Mouse (Mus musculus) left cerebral cortex, adult 8-10 months (tissue): Measurements from ENCODE around the gene Tmco3. TPM values are rescaled to one million over a fixed set of nuclear protein-coding genes. Genes with fewer than 3 reads are reported as not detected.
A peak's percentile ranks its signal among the peaks of the same experiment; 100 is the strongest.

Source experiments
- DNase-seq, 2 experiments: peaks; one replicate each; pipeline ENCODE4 v3.0.0; 2022; ENCODE audit warnings: low spot score in 2 of 2
- total RNA-seq, 4 experiments: library from RNA; stranded (reverse); gene quantifications; 2 replicates each; pipeline ENCODE4 v1.2.4; 2022

Gene Tmco3
- total RNA-seq: 10 to 100 TPM; 39.5 to 52.8 (median 50.3) TPM

DNA sequence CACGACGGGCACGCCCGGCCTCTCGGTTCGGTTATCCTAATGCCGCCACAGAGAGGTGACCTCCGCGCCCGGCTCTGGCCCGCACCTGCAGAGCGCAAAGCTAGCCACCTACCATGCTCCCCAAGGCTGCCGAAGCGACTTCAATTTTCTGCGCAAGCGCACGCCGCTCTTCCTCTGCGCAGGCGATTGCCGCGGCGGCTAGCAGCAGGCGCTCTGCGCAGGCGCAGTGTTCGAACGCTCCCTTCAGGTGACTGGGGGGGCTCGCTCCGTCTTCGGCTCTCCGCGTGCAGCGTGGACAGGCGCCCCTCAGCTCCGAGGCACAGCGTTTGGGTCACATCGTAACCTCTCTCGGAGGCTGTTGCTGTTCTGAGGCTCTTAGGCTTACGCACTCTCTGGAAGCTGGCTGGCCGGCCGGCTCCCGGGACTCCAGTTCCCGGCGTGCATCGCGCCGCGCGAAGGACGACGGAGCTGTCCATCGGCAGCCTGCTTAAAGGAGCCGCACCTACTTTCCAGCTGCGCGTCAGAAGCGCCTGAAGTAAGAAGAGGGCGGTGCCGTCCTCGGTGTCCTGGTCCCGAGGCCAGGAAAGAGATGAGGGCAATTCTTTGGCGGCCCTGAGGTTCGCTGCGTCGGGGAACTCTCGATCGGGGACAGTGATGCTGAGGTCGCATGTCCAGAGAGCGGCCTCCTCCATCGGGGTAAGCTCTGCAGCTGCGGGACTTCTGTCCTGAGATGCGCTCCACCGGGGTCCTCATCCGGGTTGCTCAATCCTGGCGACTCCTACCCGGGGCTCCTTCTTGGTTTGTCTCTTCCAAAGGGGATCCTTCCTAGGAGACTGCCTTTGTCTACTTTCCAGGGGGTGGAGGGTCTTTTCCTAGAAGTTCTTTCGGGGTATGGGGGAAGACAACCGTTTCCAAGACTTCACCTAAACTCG, at the start of gene Tmco3, which contains the start of gene Dcun1d2:
Tmco3 (plus strand) TSS at position 499 of the 932 bp plus-strand sequence.
Dcun1d2 (minus strand) TSS at position 440 of the 932 bp plus-strand sequence.
- peak; percentile 91 to 95 for DNase-seq

DNA sequence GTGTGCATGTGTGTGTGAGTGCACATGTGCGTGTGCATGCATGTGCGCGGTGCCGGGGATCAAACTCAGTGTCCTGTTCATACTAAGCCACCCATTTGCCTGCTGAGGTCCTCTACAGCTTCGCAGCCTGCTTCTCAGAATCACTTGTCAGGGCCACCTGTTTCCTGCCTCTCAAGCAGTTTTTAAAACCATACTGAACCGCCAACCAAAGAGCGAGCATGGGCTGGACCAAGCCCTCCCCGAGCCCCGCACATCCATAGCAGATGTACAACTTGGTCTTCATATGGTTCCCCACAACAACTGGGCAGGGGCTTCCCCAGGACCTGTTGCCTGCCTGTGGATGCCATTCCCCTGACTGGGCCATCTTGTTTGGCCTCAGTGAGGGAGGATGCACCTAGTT, 47.9 kb upstream of the Tmco3 start:
- DNase-seq: no peak

DNA sequence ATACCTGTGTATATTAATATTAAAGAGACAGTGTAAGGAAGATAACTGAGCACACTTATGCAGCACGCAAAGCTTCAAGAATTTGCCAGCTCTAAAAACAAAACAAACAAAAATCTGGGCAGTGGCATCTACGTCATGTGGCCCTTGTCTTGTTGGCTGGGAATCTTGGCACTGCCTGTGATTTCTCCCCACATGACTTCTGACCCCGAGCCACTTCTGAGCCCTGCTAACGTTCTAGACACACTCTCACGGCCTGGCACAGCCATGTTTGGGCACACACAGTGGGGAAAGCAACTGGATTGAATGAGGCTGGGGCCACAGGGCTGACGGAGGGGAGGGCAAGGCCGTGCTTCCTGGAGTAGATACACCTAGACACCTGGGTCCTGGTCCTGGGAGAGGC, 47.3 kb upstream of the Tmco3 start:
- no peak for DNase-seq

DNA sequence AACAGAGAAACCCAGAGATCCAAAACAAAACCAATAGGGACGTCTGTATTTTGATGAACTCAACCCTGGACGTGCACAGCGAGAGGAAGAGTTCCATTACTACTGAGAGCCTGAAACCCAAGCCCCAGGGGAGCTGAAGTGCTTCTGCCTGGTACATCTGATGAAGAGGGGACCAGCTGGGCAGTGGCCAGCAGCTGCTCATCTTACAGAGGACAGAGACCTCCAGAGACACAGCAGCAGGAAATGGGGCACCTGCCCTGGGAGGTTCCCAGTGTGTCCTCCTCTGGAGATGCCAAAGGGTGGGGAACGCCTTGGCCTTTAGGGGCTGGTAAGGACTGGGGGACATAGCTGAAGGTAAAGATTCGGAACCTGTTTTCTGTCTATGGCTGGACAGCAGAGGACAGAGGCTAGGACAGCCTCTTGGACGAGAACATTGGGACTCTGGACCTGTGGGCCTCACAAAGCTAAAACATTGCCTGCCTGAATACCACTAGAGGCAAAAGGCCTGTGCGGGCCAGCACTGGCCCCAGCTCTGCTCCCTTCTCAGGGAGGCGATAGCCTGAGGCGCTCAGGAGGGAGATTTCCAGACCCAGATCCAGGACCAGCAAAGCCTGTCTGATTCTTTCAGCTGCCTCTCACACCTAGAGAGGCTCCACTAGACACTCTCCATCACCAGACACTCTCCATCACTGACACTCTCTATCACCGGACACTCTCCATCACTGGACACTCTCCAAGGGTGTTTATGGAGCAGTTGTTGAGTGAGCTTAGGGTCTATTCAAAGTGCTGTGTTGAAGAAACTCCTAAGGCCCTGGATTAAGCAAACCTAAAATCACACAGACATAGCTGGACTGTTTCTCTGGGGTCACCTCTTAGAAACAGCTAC, 44.8 kb upstream of the Tmco3 start:
- no peak for DNase-seq

DNA sequence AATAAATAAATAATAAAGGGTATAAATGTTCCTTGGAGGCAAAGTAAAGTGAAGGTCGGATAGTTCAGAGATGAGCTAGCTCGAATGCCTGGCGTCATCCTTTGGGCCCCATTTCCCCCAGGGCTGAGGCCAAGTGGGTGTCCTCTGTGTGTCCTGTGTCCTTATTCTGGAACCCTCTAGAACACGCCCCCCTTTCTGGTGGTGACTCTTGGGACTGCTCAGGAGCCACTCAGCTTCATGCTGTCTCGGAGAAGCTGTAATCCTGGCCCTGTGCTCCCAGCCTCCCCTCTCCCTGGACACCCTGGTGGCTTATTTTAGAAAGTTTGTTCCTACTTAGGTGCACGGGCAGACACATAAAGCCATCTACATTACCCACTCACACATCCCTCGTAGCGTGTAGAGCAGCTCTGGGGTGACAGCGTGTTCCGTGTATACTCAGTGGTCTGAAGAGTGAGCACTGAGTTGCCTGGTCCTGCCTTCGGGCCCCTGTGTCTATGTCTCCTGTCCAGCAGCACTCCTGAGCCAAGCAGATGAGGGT, 43.6 kb upstream of the Tmco3 start:
- no peak for DNase-seq

DNA sequence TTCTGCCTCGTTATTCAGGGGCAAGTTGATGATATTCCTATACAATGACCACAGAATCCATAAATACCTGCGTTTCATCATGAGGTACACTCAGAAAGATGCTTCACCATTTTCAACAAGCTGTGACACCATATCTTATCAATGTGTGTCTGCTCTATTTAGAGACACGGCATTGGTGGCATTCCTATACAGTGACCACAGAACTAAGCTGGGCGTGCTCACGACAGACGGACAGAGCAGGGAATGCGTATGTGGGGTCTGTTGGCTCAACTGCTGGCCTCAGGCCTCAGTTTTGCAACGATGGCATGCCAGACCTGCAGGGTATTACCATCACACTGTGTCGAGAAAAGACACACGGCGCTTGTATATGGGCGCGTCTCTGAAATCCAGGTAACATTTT, 35.2 kb upstream of the Tmco3 start:
- no peak for DNase-seq

DNA sequence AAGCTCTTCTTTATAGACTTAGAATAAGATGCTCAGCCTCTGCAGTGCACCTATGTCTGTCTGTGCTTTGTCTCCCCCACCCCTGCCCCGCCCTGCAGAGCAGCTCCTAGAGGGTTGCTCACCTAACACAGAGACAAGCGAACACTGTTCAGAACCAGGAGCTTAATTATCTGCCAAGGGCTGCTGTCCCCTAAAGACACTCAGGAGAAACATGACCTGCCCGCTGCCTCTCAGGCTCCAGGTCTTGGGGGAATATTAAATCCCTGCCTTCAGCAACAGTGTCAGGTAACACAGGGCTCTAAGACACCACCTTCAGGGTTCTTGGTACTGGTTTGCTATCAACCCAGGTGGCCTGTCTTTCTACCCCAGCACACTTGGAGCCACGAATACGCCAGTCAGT, 34.6 kb upstream of the Tmco3 start:
- no peak for DNase-seq

DNA sequence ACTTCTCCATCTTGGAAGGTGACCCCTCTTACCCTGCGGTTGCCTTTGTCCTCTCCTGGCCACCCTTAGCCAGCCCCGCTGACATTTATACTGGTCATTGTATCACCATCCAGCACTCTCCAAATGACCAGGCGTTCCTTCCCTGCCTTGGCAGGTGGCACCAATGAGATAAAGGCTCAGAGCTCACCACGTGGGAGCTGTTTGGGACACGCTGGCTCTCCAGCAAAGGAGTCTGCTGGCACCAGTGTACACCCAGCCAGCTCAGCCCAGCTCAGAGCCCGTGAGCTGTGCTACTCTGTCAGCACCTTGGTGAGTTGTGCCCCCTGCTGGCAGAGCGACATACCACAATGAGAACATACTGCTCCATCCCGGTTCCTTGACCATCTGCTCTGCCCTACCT, 34.0 kb upstream of the Tmco3 start, which contains the start of gene Adprhl1:
Adprhl1 (minus strand) TSS at position 144 of the 400 bp plus-strand sequence.
- peak; percentile 48 to 58 for DNase-seq

DNA sequence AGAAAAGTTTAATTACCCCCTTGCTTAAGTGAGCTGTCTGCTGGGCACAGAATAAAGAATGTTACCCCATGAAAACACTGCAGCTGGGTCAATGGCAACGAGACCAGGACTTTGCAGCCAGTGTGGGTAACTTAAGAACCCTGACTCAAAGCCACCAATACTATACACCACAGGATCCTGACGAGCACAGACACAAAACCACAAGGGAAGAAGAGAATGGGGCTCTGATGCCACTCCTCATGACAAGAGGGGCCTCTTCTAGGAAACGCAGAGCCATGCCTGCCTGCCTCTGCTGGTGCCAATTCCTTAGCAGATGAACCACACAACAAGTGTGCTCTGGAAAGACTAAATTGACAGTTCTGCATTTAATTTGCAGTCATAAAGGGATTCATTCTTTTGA, 24.6 kb upstream of the Tmco3 start:
- DNase-seq: no peak

DNA sequence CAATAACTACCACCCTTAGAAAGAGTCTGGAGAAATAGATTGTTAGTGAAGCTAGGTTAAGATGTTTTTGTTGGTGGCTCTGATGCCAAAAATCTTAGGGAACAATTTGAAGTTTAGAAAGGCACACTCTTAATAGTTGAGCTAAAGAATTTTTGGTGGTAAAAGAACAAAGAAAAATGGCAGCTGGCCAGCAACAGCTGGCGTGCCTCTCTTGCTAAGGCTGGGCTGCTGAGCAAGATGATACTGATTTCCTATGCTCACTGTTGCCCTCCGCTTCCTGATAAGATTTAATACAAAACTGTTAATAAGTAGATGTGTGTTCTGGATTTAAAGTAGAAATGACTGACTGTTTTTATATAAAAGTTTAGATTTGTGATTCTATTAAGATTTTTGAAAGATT, 20.4 kb upstream of the Tmco3 start:
- no peak for DNase-seq

DNA sequence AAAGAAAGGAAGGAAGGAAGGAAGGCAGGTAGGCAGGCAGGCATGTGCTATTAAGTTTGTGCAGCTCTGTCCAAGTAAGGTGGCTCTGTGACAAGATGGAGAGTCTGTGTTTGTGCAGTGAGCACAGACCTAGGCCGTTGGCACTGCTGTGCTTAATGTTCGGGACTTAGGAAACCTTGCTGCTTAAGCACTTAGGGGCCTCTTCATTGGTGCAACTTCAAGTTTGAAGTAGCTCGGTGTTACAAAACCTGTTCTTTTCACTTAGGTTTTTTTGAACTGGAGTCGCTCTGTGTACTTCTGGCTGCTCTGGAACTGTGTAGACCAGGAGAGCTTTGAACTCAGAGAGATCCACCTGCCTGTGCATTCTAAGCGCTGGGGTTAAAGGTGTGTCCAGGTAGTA, 15.2 kb upstream of the Tmco3 start:
- no peak for DNase-seq

DNA sequence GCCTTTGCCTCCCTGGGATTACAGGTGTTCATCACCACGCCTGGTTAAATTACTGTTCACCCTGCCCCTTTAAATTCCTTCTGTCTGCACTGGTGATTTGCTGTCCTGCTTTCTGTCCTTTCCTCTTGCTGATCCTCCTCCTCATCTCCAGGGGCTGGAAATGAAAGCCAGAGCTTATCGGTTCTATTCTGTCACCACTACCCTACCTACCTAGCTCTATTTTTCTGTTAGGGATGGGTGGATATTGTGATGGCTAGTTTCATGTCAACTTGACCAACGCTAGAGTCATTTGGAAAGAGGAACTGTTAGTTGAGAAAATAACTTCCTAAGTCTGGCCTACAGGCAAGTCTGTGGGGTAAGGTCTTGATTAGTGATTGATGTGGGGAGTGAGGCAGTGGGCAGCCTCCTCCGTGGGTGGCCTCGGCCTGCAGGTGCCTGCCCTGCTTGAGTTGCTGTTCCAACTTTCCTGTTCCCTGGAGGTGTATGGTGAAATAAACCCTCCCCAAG, 11.0 kb upstream of the Tmco3 start:
- DNase-seq: no peak

DNA sequence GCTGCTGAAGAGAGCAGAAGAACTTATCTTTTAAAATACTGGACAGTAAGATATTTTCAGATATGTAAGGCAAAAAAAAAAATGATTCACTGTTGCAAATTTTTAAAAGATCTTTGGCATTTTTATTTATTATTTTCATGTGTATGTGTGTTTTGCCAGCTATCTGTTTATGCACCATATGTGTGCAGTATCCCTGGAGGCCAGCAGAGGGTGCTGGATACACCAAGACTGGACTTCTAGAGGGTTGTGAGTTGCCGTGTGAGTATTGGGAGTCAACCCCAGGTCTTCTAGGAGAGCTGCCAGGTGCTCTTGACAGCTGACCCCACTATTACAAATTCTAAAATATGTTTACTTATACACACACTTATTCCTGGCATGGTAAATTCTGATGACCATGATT, 4.8 kb upstream of the Tmco3 start:
- DNase-seq: no peak

DNA sequence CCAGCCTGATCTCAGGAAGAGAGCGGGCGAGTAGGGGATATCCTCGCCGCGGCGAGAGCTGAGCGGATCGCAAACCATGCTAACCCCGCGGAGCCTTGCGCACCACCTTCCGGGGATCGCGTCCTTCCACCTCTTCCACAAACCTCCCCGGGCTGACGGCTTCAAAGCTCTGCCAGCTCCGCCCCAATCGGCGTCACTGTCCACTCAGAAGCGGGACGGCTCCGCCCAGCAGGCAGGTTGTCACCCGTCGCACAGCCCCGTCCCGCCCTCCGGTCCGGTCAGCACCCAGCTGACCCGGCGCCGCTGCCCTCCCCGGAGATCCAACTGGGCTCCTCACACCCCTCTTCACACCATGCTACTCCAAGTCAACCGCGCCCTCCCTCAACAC, 692 bp upstream of the Tmco3 start:
- peak in 1 of 2 experiments; percentile 79 for DNase-seq

DNA sequence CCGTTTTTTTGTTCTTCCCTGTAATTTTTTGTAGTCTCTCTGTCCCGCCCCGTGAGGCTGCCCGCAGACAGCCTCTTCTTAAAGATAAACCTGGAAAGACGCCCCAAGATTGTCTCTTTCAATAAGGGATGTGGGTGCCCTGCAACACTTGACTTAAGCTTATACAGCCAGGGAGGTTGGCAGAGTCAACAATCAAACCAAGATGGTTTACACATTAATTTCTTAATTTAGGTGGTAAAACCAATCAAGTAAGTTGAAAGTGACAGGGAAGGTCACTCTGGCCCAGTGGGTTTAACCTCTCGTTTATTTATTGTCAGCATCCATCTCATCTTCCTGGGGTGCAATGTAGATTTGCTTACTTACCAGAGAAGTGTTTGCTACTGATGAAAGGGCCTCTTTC, 656 bp downstream of the Tmco3 start:
- DNase-seq: no peak

DNA sequence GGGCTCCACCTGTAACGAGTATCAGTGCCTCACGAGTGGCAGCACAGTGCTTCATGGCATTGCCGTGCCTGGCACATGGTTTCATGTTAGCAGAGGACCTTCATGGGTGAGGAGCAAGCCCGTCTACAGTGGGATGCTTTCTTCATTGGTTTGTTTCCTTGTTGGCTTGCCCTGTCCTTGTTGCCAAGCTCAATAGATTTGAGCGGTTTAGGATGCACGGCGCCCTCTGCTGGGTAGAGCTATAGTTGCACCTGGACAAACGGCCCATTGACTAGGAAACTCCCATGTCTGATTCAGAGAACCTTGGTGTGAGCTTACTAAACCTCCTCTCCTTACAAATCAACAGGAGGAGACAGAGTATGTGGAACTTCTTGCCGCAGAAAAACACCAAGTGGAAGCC, 4.4 kb downstream of the Tmco3 start:
- peak in 1 of 2 experiments; percentile 69 for DNase-seq

DNA sequence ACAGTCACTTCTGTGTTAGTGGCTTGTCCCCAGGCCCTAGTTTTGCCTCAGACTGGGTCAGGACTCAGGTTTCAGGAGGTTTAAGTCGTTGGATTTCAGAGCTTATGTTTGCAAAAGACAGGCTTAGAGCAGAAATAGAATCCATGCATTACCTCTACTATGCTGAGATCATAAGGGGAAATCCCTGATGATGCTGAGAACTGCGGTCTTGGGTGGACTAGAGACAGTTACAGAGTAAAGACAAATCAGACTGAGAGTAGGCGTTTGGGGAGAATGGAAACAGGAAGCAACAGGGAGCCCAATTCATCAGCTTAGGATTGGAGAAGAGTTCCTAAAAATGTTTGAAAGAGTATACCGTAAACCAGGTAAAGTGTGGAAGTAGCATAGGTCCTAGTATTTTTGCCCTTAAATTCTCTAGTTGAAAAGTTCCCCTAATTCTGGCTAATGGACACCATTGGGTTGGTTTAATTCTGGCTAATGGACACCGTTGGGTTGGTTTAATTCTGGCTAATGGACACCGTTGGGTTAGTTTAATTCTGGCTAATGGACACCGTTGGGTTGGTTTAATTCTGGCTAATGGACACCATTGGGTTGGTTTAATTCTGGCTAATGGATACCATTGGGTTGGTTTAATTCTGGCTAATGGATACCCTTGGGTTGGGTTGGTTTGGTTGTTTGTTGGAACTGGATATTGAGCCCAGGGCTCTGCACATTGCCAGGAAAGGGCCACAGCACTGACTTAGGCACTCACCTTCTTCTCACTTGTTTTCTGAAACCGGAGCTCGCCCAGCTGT, 5.9 kb downstream of the Tmco3 start:
- DNase-seq: no peak

DNA sequence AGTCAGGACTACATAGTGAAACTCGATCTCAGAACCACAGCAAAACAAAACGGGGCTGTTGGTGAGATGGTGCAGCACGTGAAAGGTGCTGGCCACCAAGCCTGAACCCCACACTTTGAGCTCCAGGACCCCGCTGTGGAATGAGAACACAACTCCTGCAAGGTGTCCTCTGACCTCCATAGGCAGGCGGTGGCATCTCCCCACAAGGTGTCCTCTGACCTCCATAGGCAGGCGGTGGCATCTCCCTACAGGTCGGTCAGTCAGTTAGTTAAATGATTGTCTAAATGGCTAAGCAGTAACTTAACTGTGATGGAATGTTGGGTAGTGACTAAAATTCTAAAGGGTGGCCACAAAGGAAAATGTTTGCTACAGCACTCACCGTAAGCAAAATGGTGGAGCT, 11.6 kb downstream of the Tmco3 start:
- DNase-seq: no peak

DNA sequence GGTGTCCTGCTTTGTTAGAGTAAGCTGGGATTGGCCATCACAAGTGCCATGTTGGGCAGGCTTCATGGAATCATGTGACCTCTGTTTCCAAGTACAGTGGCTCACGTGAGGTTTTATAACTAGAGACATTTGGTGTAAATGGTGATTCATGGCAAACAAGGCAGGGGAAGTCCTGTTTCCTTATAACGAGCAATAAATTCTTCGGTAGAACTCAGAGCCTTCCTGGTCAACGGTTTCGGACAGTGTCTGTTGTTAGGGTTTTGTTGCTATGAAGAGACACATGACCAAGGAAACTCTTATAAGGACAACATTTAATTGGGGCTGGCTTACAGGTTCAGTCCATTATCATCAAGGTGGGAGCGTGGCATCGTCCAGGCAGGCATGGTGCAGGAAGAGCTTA, 13.0 kb downstream of the Tmco3 start:
- DNase-seq: no peak

DNA sequence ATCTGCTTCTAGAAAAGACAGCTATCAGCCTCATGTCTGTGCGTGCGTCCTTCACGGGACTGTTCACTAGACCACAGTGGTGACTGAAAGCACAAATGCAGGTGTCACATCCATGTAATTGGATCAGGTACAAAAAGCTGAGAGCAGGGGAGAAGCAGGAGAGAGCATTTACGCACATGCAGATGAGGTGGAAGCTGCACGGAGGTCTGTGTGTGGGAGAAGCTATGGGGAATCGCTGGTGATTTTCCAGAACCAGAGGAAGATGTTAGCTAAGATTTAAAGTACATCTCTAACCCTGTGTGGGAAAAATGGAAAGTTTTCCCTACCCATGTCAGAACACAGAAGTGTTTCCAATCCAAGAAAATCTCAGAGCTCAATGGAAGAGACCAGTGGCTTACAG, 17.5 kb downstream of the Tmco3 start:
- DNase-seq: peak in 1 of 2 experiments; percentile 25

DNA sequence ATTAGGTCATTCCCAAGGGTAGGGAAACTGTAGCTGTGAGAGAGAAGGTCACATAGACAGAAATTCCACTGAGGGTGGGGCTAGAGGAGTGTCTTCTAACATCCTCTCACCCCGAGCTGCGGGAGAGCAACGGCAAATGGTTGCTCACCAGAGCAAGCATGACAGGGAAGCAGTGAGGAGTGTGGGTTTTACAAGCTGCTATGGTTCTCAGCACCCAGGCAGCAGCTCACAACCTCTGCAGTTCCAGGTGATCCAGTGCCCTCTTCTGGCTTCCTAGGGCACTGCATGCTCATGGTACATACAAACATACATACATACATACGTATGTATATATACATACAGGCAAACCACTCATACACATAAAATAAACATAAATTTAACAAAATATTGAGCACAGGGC, 17.9 kb downstream of the Tmco3 start:
- no peak for DNase-seq
